Mouse (Mus musculus): Measurements from ENCODE around the gene Acap1. TPM values are rescaled to one million over a fixed set of nuclear protein-coding genes. Genes with fewer than 3 reads are reported as not detected.

The Acap1 gene
- polyA plus RNA-seq, 1 experiment from 2014 or later: 5.2 TPM

Small RNA genes within 50 kb of the gene (microRNA-seq; reads per million reads assigned to microRNA genes)
- gene Mir6924: not detected

Other genes starting within 250 kb of the Acap1 start
- not detected in 2 replicates for gene Sox15, start 240.2 kb downstream of the Acap1 start, polyA plus RNA-seq (2015; fragmentation: Nextera tagmentation; extraction: Ambion mirVana)
- 68.3 and 69.9 TPM in 2 replicates for gene Mpdu1, start 232.9 kb downstream of the Acap1 start, polyA plus RNA-seq (2015; fragmentation: Nextera tagmentation; extraction: Ambion mirVana)
- gene Cd68, start 229.4 kb downstream of the Acap1 start, polyA plus RNA-seq (2015; fragmentation: Nextera tagmentation; extraction: Ambion mirVana): 14.0 and 14.7 TPM in 2 replicates
- gene Eif4a1, start 223.1 kb downstream of the Acap1 start, polyA plus RNA-seq (2015; fragmentation: Nextera tagmentation; extraction: Ambion mirVana): 524 and 563 TPM in 2 replicates
- gene Senp3, start 213.5 kb downstream of the Acap1 start, polyA plus RNA-seq (2015; fragmentation: Nextera tagmentation; extraction: Ambion mirVana): 51.8 and 60.3 TPM in 2 replicates
- gene Tnfsf13, start 209.8 kb downstream of the Acap1 start, polyA plus RNA-seq (2015; fragmentation: Nextera tagmentation; extraction: Ambion mirVana): 0.44 and 0.57 TPM in 2 replicates
- 6.0 and 6.3 TPM in 2 replicates for gene Tnfsf12, start 199.7 kb downstream of the Acap1 start, polyA plus RNA-seq (2015; fragmentation: Nextera tagmentation; extraction: Ambion mirVana)
- gene Tnfsfm13, start 199.4 kb downstream of the Acap1 start, polyA plus RNA-seq (2015; fragmentation: Nextera tagmentation; extraction: Ambion mirVana): 3.0 and 3.3 TPM in 2 replicates
- 14.8 and 16.8 TPM in 2 replicates for gene Polr2a, start 136.9 kb downstream of the Acap1 start, polyA plus RNA-seq (2015; fragmentation: Nextera tagmentation; extraction: Ambion mirVana)
- 0.13 and 0.16 TPM in 2 replicates for gene Slc35g3, start 133.6 kb downstream of the Acap1 start, polyA plus RNA-seq (2015; fragmentation: Nextera tagmentation; extraction: Ambion mirVana)
- 2.3 and 2.4 TPM in 2 replicates for gene Zbtb4, start 129.6 kb downstream of the Acap1 start, polyA plus RNA-seq (2015; fragmentation: Nextera tagmentation; extraction: Ambion mirVana)
- gene Chrnb1, start 99.6 kb downstream of the Acap1 start, polyA plus RNA-seq (2015; fragmentation: Nextera tagmentation; extraction: Ambion mirVana): 3.9 and 4.7 TPM in 2 replicates
- 1.3 and 1.4 TPM in 2 replicates for gene Fgf11, start 93.7 kb downstream of the Acap1 start, polyA plus RNA-seq (2015; fragmentation: Nextera tagmentation; extraction: Ambion mirVana)
- 34.6 and 42.7 TPM in 2 replicates for gene Tmem102, start 89.9 kb downstream of the Acap1 start, polyA plus RNA-seq (2015; fragmentation: Nextera tagmentation; extraction: Ambion mirVana)
- gene Gm39566, start 80.2 kb downstream of the Acap1 start, polyA plus RNA-seq (2015; fragmentation: Nextera tagmentation; extraction: Ambion mirVana): not detected in 2 replicates
- not detected in 2 replicates for gene Spem2, start 77.1 kb downstream of the Acap1 start, polyA plus RNA-seq (2015; fragmentation: Nextera tagmentation; extraction: Ambion mirVana)
- gene Spem1, start 73.4 kb downstream of the Acap1 start, polyA plus RNA-seq (2015; fragmentation: Nextera tagmentation; extraction: Ambion mirVana): 0.22 TPM in 1 of 2 replicates, not detected in the other
- gene Nlgn2, start 57.8 kb downstream of the Acap1 start, polyA plus RNA-seq (2015; fragmentation: Nextera tagmentation; extraction: Ambion mirVana): 3.4 and 4.1 TPM in 2 replicates
- 470 and 476 TPM in 2 replicates for gene Tmem256, start 57.0 kb downstream of the Acap1 start, polyA plus RNA-seq (2015; fragmentation: Nextera tagmentation; extraction: Ambion mirVana)
- gene Plscr3, start 49.2 kb downstream of the Acap1 start, polyA plus RNA-seq (2015; fragmentation: Nextera tagmentation; extraction: Ambion mirVana): 73.0 and 75.2 TPM in 2 replicates
- 20.5 and 23.5 TPM in 2 replicates for gene Tnk1, start 36.8 kb downstream of the Acap1 start, polyA plus RNA-seq (2015; fragmentation: Nextera tagmentation; extraction: Ambion mirVana)
- gene Tmem95, start 17.5 kb downstream of the Acap1 start, polyA plus RNA-seq (2015; fragmentation: Nextera tagmentation; extraction: Ambion mirVana): not detected in 2 replicates
- gene Kctd11, start 14.1 kb downstream of the Acap1 start, polyA plus RNA-seq (2015; fragmentation: Nextera tagmentation; extraction: Ambion mirVana): 5.5 and 6.2 TPM in 2 replicates
- 4.7 and 5.4 TPM in 2 replicates for gene 2810408A11Rik, start 5.4 kb upstream of the Acap1 start, polyA plus RNA-seq (2015; fragmentation: Nextera tagmentation; extraction: Ambion mirVana)
- 7.1 and 10.1 TPM in 2 replicates for gene Neurl4, start 5.5 kb upstream of the Acap1 start, polyA plus RNA-seq (2015; fragmentation: Nextera tagmentation; extraction: Ambion mirVana)
- gene Gps2, start 18.3 kb upstream of the Acap1 start, polyA plus RNA-seq (2015; fragmentation: Nextera tagmentation; extraction: Ambion mirVana): 60.0 and 63.8 TPM in 2 replicates
- 1,478 and 1,683 TPM in 2 replicates for gene Eif5a, start 26.4 kb upstream of the Acap1 start, polyA plus RNA-seq (2015; fragmentation: Nextera tagmentation; extraction: Ambion mirVana)
- 1.3 and 2.1 TPM in 2 replicates for gene Ybx2, start 40.3 kb upstream of the Acap1 start, polyA plus RNA-seq (2015; fragmentation: Nextera tagmentation; extraction: Ambion mirVana)
- 21.5 and 22.6 TPM in 2 replicates for gene Slc2a4, start 52.6 kb upstream of the Acap1 start, polyA plus RNA-seq (2015; fragmentation: Nextera tagmentation; extraction: Ambion mirVana)
- gene Cldn7, start 69.2 kb upstream of the Acap1 start, polyA plus RNA-seq (2015; fragmentation: Nextera tagmentation; extraction: Ambion mirVana): 1,377 and 1,415 TPM in 2 replicates
- 20.7 and 20.9 TPM in 2 replicates for gene Ctdnep1, start 85.6 kb upstream of the Acap1 start, polyA plus RNA-seq (2015; fragmentation: Nextera tagmentation; extraction: Ambion mirVana)
- 92.6 and 106 TPM in 2 replicates for gene Elp5, start 87.0 kb upstream of the Acap1 start, polyA plus RNA-seq (2015; fragmentation: Nextera tagmentation; extraction: Ambion mirVana)
- gene Gabarap, start 95.6 kb upstream of the Acap1 start, polyA plus RNA-seq (2015; fragmentation: Nextera tagmentation; extraction: Ambion mirVana): 639 and 679 TPM in 2 replicates
- gene Phf23, start 100.2 kb upstream of the Acap1 start, polyA plus RNA-seq (2015; fragmentation: Nextera tagmentation; extraction: Ambion mirVana): 49.7 and 53.1 TPM in 2 replicates
- 23.8 and 26.0 TPM in 2 replicates for gene Dvl2, start 105.1 kb upstream of the Acap1 start, polyA plus RNA-seq (2015; fragmentation: Nextera tagmentation; extraction: Ambion mirVana)
- 172 and 189 TPM in 2 replicates for gene Acadvl, start 119.9 kb upstream of the Acap1 start, polyA plus RNA-seq (2015; fragmentation: Nextera tagmentation; extraction: Ambion mirVana)
- 5.1 and 6.1 TPM in 2 replicates for gene Dlg4, start 121.4 kb upstream of the Acap1 start, polyA plus RNA-seq (2015; fragmentation: Nextera tagmentation; extraction: Ambion mirVana)
- 0.17 and 0.31 TPM in 2 replicates for gene Asgr1, start 158.5 kb upstream of the Acap1 start, polyA plus RNA-seq (2015; fragmentation: Nextera tagmentation; extraction: Ambion mirVana)
- 0.44 and 0.57 TPM in 2 replicates for gene Asgr2, start 197.1 kb upstream of the Acap1 start, polyA plus RNA-seq (2015; fragmentation: Nextera tagmentation; extraction: Ambion mirVana)
- gene Mgl2, start 234.8 kb upstream of the Acap1 start, polyA plus RNA-seq (2015; fragmentation: Nextera tagmentation; extraction: Ambion mirVana): 0.56 and 0.66 TPM in 2 replicates

Data from intestine, embryonic 16.5 days (tissue).